Comparison of ENCODE assay signal across 25 mouse cellular contexts in genomic region chrX:61185869-61186268, GRCm38 (mm10). TPM values are rescaled to one million over a fixed set of nuclear protein-coding genes. Genes with fewer than 3 reads are reported as not detected.
DNase-seq lines count a peak whose midpoint lies in the region; ATAC-seq and TF ChIP-seq lines count a peak whose summit lies in the region.
"Had no signal": no experiment of that assay in that cellular context is flagged by ENCODE, and none has a peak within 500 bp of the region (broad histone marks: within the 10 kb centered on the region; RNA-seq: fewer than 3 reads in every experiment).

No protein-coding gene starts in this region.

- H3K9ac ChIP-seq in MEL (ENCODE audit: control insufficient read depth, low read depth, low read length, poor library complexity, severe bottlenecking) = no peak overlapping the region
- H3K9ac ChIP-seq in forebrain, embryonic 11.5 days (ENCODE audit: low read length) = no peak overlapping the region
- H3K9ac ChIP-seq: embryonic facial prominence, embryonic 13.5 days; forebrain, embryonic 13.5 days; forebrain, postnatal 0 days; heart, embryonic 12.5 days had no signal

- TF ChIP-seq POLR2A in MEL (IDR thresholded peaks at IDR 0.05; ENCODE audit: control insufficient read depth in 1 of 2, insufficient read depth in 1 of 2, low read depth in 1 of 2, low read length in 2 of 2, poor library complexity in 1 of 2) = no peak

- H3K27ac ChIP-seq in MEL (ENCODE audit: control insufficient read depth, low read depth, low read length) = no peak overlapping the region
- H3K27ac ChIP-seq in forebrain, embryonic 11.5 days (ENCODE audit: low read depth, low read length) = no peak overlapping the region
- H3K27ac ChIP-seq: embryonic facial prominence, embryonic 13.5 days; forebrain, embryonic 13.5 days had no signal

- H3K27me3 ChIP-seq in MEL (ENCODE audit: control insufficient read depth in 1 of 2, insufficient read depth in 2 of 2, low read length in 2 of 2) = no peaks in the 10 kb centered on the region
- no peaks in the 10 kb centered on the region for H3K27me3 ChIP-seq in forebrain, embryonic 11.5 days (ENCODE audit: control insufficient read depth, insufficient read depth, low read length)
- H3K27me3 ChIP-seq: embryonic facial prominence, embryonic 13.5 days; forebrain, embryonic 13.5 days; heart, embryonic 12.5 days had no signal

- TF ChIP-seq CTCF in MEL (IDR thresholded peaks at IDR 0.05 in 2 of 3, conservative IDR thresholded peaks at IDR 0.05 in 1 of 3; ENCODE audit: control insufficient read depth in 1 of 3, insufficient read depth in 1 of 3, low read depth in 2 of 3, low read length in 3 of 3, poor library complexity in 1 of 3, severe bottlenecking in 1 of 3) = no peak

- H3K4me2 ChIP-seq in forebrain, embryonic 11.5 days (ENCODE audit: low read depth, low read length, severe bottlenecking) = no peak overlapping the region
- H3K4me2 ChIP-seq: embryonic facial prominence, embryonic 13.5 days; forebrain, embryonic 13.5 days; heart, embryonic 12.5 days had no signal

- ATAC-seq in megakaryocyte progenitor cell, adult 5-6 weeks (replicated peaks; ENCODE audit: poor library complexity) = peak; percentile 42
- no peak for ATAC-seq in forebrain, embryonic 11.5 days (replicated peaks; ENCODE audit: low FRiP score)
- ATAC-seq: forebrain, embryonic 13.5 days; forebrain, postnatal 0 days; hindbrain, embryonic 16.5 days had no signal

- no peaks in the 10 kb centered on the region for H3K4me1 ChIP-seq in MEL (ENCODE audit: control insufficient read depth in 1 of 2, insufficient read depth in 2 of 2, low read length in 2 of 2)
- H3K4me1 ChIP-seq in forebrain, embryonic 11.5 days (replicated peaks; ENCODE audit: control insufficient read depth, insufficient read depth, low read length) = no peaks in the 10 kb centered on the region
- H3K4me1 ChIP-seq: embryonic facial prominence, embryonic 13.5 days; forebrain, embryonic 13.5 days; heart, embryonic 12.5 days had no signal

- DNase-seq in thymus, postnatal 0 days (ENCODE audit: low spot score) = peak; percentile 9
- DNase-seq in thymus, postnatal 10 days (ENCODE audit: low spot score in 2 of 2) = no peak
- DNase-seq in MEL (ENCODE audit: low read depth, low spot score) = peak; percentile 13
- no peak for DNase-seq in forebrain, embryonic 11.5 days (ENCODE audit: low spot score)
- DNase-seq in layer of hippocampus, postnatal 25 days (ENCODE audit: extremely low spot score in 1 of 2, low spot score in 1 of 2) = no peak
- DNase-seq in adrenal gland, postnatal 25 days = no peak
- DNase-seq in thymus, postnatal 25 days = no peak
- DNase-seq: adrenal gland, postnatal 36 days; cerebellum, adult 2 months; cerebellum, postnatal 14 days; forebrain, postnatal 0 days; gastrocnemius, postnatal 25 days; heart, postnatal 36 days; kidney, adult 11 months had no signal

- H3K9me3 ChIP-seq in MEL (replicated peaks; ENCODE audit: insufficient read depth, low read length) = no peaks in the 10 kb centered on the region
- no peaks in the 10 kb centered on the region; the same call in 1 of the 2 replicates for H3K9me3 ChIP-seq in forebrain, embryonic 11.5 days (ENCODE audit: control insufficient read depth, low read length)
- H3K9me3 ChIP-seq: embryonic facial prominence, embryonic 13.5 days; G1E had no signal

- TF ChIP-seq RAD21 in MEL (IDR thresholded peaks at IDR 0.05; ENCODE audit: low read depth, low read length) = no peak

- no peaks in the 10 kb centered on the region for H3K36me3 ChIP-seq in MEL (ENCODE audit: control insufficient read depth in 1 of 2, insufficient read depth in 2 of 2, low read length in 2 of 2)
- no peaks in the 10 kb centered on the region for H3K36me3 ChIP-seq in forebrain, embryonic 11.5 days (ENCODE audit: control insufficient read depth, insufficient read depth, low read length)
- H3K36me3 ChIP-seq: embryonic facial prominence, embryonic 13.5 days; G1E; heart, embryonic 12.5 days had no signal

- WGBS in forebrain, embryonic 11.5 days = 95% methylated on average over 6 of the region's 6 CpGs

- TF ChIP-seq EP300 in MEL (IDR thresholded peaks at IDR 0.05; ENCODE audit: low read depth in 1 of 2, low read length in 2 of 2) = no peak

- no peak overlapping the region for H3K4me3 ChIP-seq in MEL (ENCODE audit: control insufficient read depth in 1 of 2, insufficient read depth in 1 of 2, low read depth in 2 of 2, low read length in 2 of 2)
- H3K4me3 ChIP-seq in forebrain, embryonic 11.5 days (ENCODE audit: low read depth, low read length) = no peak overlapping the region
- H3K4me3 ChIP-seq: embryonic facial prominence, embryonic 13.5 days; forebrain, embryonic 13.5 days; heart, embryonic 12.5 days had no signal

- no peaks in the 10 kb centered on the region for H3K79me2 ChIP-seq in MEL (ENCODE audit: control insufficient read depth, insufficient read depth, low read length, poor library complexity)

TF ChIP-seq in MEL, 35 proteins besides CTCF, POLR2A, EP300 and RAD21:
- TF ChIP-seq BHLHE40 (IDR thresholded peaks at IDR 0.05; ENCODE audit: borderline replicate concordance, low read depth, low read length) (no peak), POLR2AphosphoS2 (IDR thresholded peaks at IDR 0.05; ENCODE audit: low read length) (no peak), ZMIZ1 (IDR thresholded peaks at IDR 0.05; ENCODE audit: low read depth, low read length) (no peak), KAT2A (conservative IDR thresholded peaks at IDR 0.05; ENCODE audit: low read depth, low read length) (no peak), GATA1 (IDR thresholded peaks at IDR 0.05; ENCODE audit: low read depth, low read length) (no peak), MEF2A (IDR thresholded peaks at IDR 0.05; ENCODE audit: extremely low read depth, insufficient replicate concordance, low read depth, low read length, poor library complexity, severe bottlenecking) (no peak), CHD2 (IDR thresholded peaks at IDR 0.05; ENCODE audit: low read length) (no peak), MYB (IDR thresholded peaks at IDR 0.05; ENCODE audit: low read depth, low read length) (no peak), ELF1 (IDR thresholded peaks at IDR 0.05; ENCODE audit: low read depth, low read length) (no peak), CHD1 (IDR thresholded peaks at IDR 0.05; ENCODE audit: low read depth, low read length) (no peak), NRF1 (IDR thresholded peaks at IDR 0.05; ENCODE audit: insufficient read depth, low read depth, low read length, poor library complexity, severe bottlenecking) (no peak), SIN3A (IDR thresholded peaks at IDR 0.05; ENCODE audit: low read length) (no peak)

RNA-seq across cellular contexts. Expression of gene Cdr1, which starts 0.5 kb away (rescaled TPM):
- not detected in 2 replicates for polyA plus RNA-seq in thymus, postnatal 0 days (2015; fragmentation: Nextera tagmentation; extraction: Ambion mirVana)
- not detected in 2 replicates for total RNA-seq in MEL (2012; rRNA removed)
- not detected for polyA plus RNA-seq in MEL (2012; ENCODE audit: insufficient read depth in 1 of 2, insufficient read length in 2 of 2, low read depth in 1 of 2, low replicate concordance in 2 of 2, missing spikeins in 1 of 2)
- total RNA-seq in megakaryocyte progenitor cell, adult 5-6 weeks (2015) = not detected in 2 replicates
- not detected in 2 replicates for total RNA-seq in megakaryocyte progenitor cell, adult 5-6 weeks (2017)
- polyA plus RNA-seq in forebrain, embryonic 11.5 days (2014; fragmentation: Nextera tagmentation; extraction: Ambion mirVana) = 0.41 TPM in 1 of 2 replicates, not detected in the other
- not detected for total RNA-seq in layer of hippocampus, postnatal 25 days (2021)
- not detected in 2 replicates for total RNA-seq in adrenal gland, postnatal 25 days (2021)
- total RNA-seq: adrenal gland, adult 18-20 months; adrenal gland, postnatal 36 days; forebrain, postnatal 0 days; G1E; gastrocnemius, adult 18-20 months; gastrocnemius, postnatal 25 days; granulocyte monocyte progenitor cell, adult 5-6 weeks; heart, adult 8-10 months; heart, postnatal 36 days had no signal
- polyA plus RNA-seq: embryonic facial prominence, embryonic 13.5 days; forebrain, embryonic 13.5 days; G1E; heart, embryonic 12.5 days; heart, embryonic 16.5 days; hindbrain, embryonic 16.5 days had no signal

Comparison
In these comparisons a context has a peak if more than half of its experiments do, and no peak if none do; other contexts are left out.
1. DNase-seq: peak in thymus, postnatal 0 days (single experiment) and MEL (single experiment); none in thymus, postnatal 10 days (0 of 2), forebrain, embryonic 11.5 days (single experiment), layer of hippocampus, postnatal 25 days (0 of 2), adrenal gland, postnatal 25 days (single experiment) and thymus, postnatal 25 days (single experiment).